Mouse (Mus musculus): ENCODE measurements at regions not wholly inside any gene's neighbourhood (a gene's known extent, or its start where the extent isn't known, plus 50 kb on each side); places are given as distances from the start of the nearest gene placed in this dataset.
A peak's percentile ranks its signal among the peaks of the same experiment; 100 is the strongest.
"Not testable (repeated sequence)": the region's sequence is repeated elsewhere in the genome, so short reads cannot be mapped to it uniquely, and the experiment has no call there.

DNA sequence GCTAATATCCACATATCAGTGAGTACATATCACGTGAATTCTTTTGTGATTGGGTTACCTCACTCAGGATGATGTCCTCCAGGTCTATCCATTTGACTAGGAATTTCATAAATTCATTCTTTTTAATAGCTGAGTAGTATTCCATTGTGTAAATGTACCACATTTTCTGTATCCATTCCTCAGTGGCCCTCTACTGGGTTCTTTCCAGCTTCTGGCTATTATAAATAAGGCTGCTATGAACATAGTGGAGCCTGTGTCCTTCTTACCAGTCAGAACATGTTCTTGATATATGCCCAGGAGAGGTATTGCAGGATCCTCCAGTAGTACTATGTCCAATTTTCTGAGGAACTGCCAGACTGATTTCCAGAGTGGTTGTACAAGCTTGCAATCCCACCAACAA is 884.0 kb upstream of the Lrrc4c start:
- not testable (repeated sequence) for H3K4me3 ChIP-seq; H3K4me1 ChIP-seq; H3K27me3 ChIP-seq; H3K4me2 ChIP-seq (replicated peaks); H3K9me3 ChIP-seq; H3K36me3 ChIP-seq; H3K27ac ChIP-seq (replicated peaks); H3K9ac ChIP-seq (replicated peaks); ATAC-seq (ENCODE audit: low FRiP score, low read depth)
- WGBS: 77% methylated on average over 1 of the region's 1 CpGs

- Histone ChIP-seq H3K9ac (replicated peaks) (no peak overlapping the region), H3K4me1 (no peaks in the 10 kb centered on the region), H3K27ac (replicated peaks) (no peak overlapping the region), H3K9me3 (no peaks in the 10 kb centered on the region), H3K4me3 (no peak overlapping the region), H3K27me3 (no peaks in the 10 kb centered on the region), H3K36me3 (no peaks in the 10 kb centered on the region), H3K4me2 (replicated peaks) (no peak overlapping the region)
- no peak for ATAC-seq (ENCODE audit: low FRiP score, low read depth)
Measured at GRCm38 (mm10) chr2:95440957-95441356, 877.0 kb upstream of the Lrrc4c start.

DNA sequence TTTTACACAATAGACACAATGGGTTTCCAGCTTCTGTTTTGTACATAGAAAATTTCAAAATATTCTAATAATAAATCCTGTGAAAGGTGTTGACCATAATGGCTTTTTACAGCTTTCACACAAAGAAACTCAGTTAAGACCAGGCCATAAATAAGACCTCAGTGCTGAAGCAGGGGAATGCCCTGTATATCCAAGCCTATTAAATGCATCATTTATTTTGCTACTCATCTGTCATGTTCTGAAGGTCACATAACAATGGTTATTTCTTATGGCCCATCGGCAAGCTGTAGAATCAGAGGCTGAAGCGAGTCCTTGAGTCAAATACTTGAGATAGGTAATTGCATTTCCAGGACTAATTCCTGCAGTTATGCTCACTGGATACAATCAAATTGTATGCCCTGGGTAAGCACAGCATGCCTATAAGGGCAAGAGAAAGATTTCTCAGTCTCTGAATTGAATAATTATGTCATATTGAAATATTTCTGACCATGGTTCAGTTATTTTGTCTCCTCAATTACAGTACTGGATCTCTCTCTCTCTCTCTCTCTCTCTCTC is 874.6 kb upstream of the Lrrc4c start:
- Histone ChIP-seq H3K9ac (replicated peaks) (no peak overlapping the region), H3K27me3 (no peaks in the 10 kb centered on the region), H3K4me3 (no peak overlapping the region), H3K4me2 (replicated peaks) (no peak overlapping the region), H3K9me3 (no peaks in the 10 kb centered on the region), H3K36me3 (no peaks in the 10 kb centered on the region), H3K27ac (replicated peaks) (no peak overlapping the region), H3K4me1 (no peaks in the 10 kb centered on the region)
- 75% methylated on average over 2 of the region's 2 CpGs for WGBS
- ATAC-seq (ENCODE audit: low FRiP score, low read depth): no peak

DNA sequence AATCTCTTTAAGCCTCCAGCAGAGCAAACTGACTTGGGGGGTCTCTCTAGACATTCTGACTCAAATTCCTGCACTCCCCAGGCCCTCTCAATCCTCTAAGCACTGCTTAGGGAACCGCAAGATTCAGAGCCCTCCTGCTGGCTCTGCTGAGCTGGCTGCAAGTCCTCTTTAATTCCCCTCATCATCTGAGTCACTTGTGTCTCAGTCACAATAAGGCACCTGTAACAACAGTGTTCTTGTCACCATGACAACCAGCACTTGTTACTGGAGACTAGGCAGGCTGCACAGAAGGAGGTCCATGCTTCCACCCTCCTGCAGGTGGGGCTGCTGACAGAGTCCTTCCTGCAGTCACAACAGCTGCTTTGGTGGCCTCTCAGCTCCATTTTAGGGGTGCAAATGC is 869.1 kb upstream of the Lrrc4c start:
- no peak overlapping the region for H3K4me3 ChIP-seq
- H3K36me3 ChIP-seq: no peaks in the 10 kb centered on the region
- H3K9me3 ChIP-seq: no peaks in the 10 kb centered on the region
- peak; percentile 88 for ATAC-seq (ENCODE audit: low FRiP score, low read depth)
- H3K27me3 ChIP-seq: no peaks in the 10 kb centered on the region
- peaks cover 5% of the 10 kb centered on the region for H3K4me1 ChIP-seq
- H3K4me2 ChIP-seq (replicated peaks): no peak overlapping the region
- 0% methylated on average over 1 of the region's 1 CpGs for WGBS
- H3K9ac ChIP-seq (replicated peaks): no peak overlapping the region
- H3K27ac ChIP-seq (replicated peaks): no peak overlapping the region

GRCm38 (mm10) chr2:95479827-95480226 is 838.1 kb upstream of the Lrrc4c start:
- WGBS: 87% methylated on average over 5 of the region's 5 CpGs
- no peaks in the 10 kb centered on the region for H3K4me1 ChIP-seq
- H3K9me3 ChIP-seq: no peaks in the 10 kb centered on the region
- no peaks in the 10 kb centered on the region for H3K36me3 ChIP-seq
- H3K4me2 ChIP-seq (replicated peaks): no peak overlapping the region
- no peak overlapping the region for H3K9ac ChIP-seq (replicated peaks)
- H3K27me3 ChIP-seq: no peaks in the 10 kb centered on the region
- no peak for ATAC-seq (ENCODE audit: low FRiP score, low read depth)
- H3K4me3 ChIP-seq: no peak overlapping the region
- no peak overlapping the region for H3K27ac ChIP-seq (replicated peaks)

DNA sequence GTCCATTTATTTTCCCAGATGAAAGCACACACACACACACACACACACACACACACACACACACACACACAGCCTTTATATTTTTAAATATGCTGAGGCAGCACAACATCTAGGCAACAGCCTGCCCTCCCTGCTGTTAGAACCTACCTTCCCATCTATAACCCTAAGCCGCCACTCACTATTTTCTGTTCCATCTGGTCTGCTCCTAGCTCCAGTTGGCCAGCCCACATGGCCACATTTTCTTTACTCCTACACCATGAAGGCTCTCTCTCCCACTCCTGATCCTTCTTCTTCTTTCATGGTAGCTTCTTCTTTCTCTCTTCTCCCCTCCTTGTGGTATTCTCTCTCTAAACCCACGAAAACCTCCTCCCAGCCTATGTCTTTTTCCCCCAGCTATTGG is 834.6 kb upstream of the Lrrc4c start:
- Histone ChIP-seq H3K4me2 (replicated peaks) (no peak overlapping the region), H3K9ac (replicated peaks) (no peak overlapping the region), H3K4me3 (no peak overlapping the region), H3K4me1 (no peaks in the 10 kb centered on the region), H3K27me3 (no peaks in the 10 kb centered on the region), H3K27ac (replicated peaks) (no peak overlapping the region), H3K9me3 (no peaks in the 10 kb centered on the region), H3K36me3 (no peaks in the 10 kb centered on the region)
- WGBS: 92% methylated on average over 2 of the region's 2 CpGs
- ATAC-seq (ENCODE audit: low FRiP score, low read depth): no peak

GRCm38 (mm10) chr2:95487580-95488135 is 830.3 kb upstream of the Lrrc4c start:
- Histone ChIP-seq H3K36me3 (no peaks in the 10 kb centered on the region), H3K27me3 (no peaks in the 10 kb centered on the region), H3K9me3 (no peaks in the 10 kb centered on the region), H3K27ac (replicated peaks) (no peak overlapping the region), H3K4me3 (no peak overlapping the region), H3K4me1 (no peaks in the 10 kb centered on the region), H3K4me2 (replicated peaks) (no peak overlapping the region), H3K9ac (replicated peaks) (no peak overlapping the region)
- 94% methylated on average over 3 of the region's 3 CpGs for WGBS
- no peak for ATAC-seq (ENCODE audit: low FRiP score, low read depth)

GRCm38 (mm10) chr2:95494026-95494697 is 823.8 kb upstream of the Lrrc4c start:
- H3K9ac ChIP-seq (replicated peaks): no peak overlapping the region
- H3K36me3 ChIP-seq: no peaks in the 10 kb centered on the region
- H3K4me2 ChIP-seq (replicated peaks): no peak overlapping the region
- 74% methylated on average over 2 of the region's 2 CpGs for WGBS
- H3K27me3 ChIP-seq: no peaks in the 10 kb centered on the region
- no peaks in the 10 kb centered on the region for H3K9me3 ChIP-seq
- no peak overlapping the region for H3K4me3 ChIP-seq
- no peaks in the 10 kb centered on the region for H3K4me1 ChIP-seq
- no peak overlapping the region for H3K27ac ChIP-seq (replicated peaks)
- no peak for ATAC-seq (ENCODE audit: low FRiP score, low read depth)

DNA sequence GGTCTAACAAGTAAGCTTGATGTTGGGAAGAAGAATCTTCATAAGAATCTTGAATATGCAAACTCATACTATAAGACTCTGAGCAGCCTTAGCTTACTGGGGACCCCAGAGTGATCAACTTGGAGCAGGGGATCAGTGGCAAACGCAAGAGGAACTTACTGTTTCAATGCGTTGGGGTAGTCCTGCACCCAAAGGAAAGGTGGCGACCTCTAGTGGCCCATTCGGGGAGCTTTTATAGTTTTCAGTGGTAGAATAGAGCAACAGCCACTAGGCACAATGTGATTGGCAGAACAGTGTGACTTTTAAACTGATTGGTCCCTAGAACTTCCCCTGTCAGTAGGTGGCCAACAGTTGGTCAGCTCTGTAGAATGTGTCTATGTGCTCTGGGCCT is 823.3 kb upstream of the Lrrc4c start:
- no peak for ATAC-seq (ENCODE audit: low FRiP score, low read depth)
- WGBS: 51% methylated on average over 4 of the region's 4 CpGs
- H3K27me3 ChIP-seq: no peaks in the 10 kb centered on the region

GRCm38 (mm10) chr2:95511286-95511685 is 806.7 kb upstream of the Lrrc4c start:
- no peak overlapping the region for H3K27ac ChIP-seq (replicated peaks)
- no peak overlapping the region for H3K9ac ChIP-seq (replicated peaks)
- H3K9me3 ChIP-seq: no peaks in the 10 kb centered on the region
- no peaks in the 10 kb centered on the region for H3K36me3 ChIP-seq
- no peak for ATAC-seq (ENCODE audit: low FRiP score, low read depth)
- no peak overlapping the region for H3K4me2 ChIP-seq (replicated peaks)
- H3K4me1 ChIP-seq: no peaks in the 10 kb centered on the region
- H3K4me3 ChIP-seq: no peak overlapping the region
- H3K27me3 ChIP-seq: no peaks in the 10 kb centered on the region

More for the DNA sequence above, 823.3 kb upstream of the Lrrc4c start:
- Histone ChIP-seq H3K4me1 (no peaks in the 10 kb centered on the region), H3K9me3 (no peaks in the 10 kb centered on the region), H3K4me2 (replicated peaks) (no peak overlapping the region), H3K9ac (replicated peaks) (no peak overlapping the region), H3K36me3 (no peaks in the 10 kb centered on the region), H3K27ac (replicated peaks) (no peak overlapping the region), H3K4me3 (no peak overlapping the region)

GRCm38 (mm10) chr2:95521624-95522023 is 796.3 kb upstream of the Lrrc4c start:
- H3K4me3 ChIP-seq: no peak overlapping the region
- H3K27ac ChIP-seq (replicated peaks): no peak overlapping the region
- no peak overlapping the region for H3K9ac ChIP-seq (replicated peaks)
- no peak for ATAC-seq (ENCODE audit: low FRiP score, low read depth)
- H3K4me2 ChIP-seq (replicated peaks): no peak overlapping the region
- no peaks in the 10 kb centered on the region for H3K4me1 ChIP-seq
- no peaks in the 10 kb centered on the region for H3K9me3 ChIP-seq
- no peaks in the 10 kb centered on the region for H3K36me3 ChIP-seq
- H3K27me3 ChIP-seq: no peaks in the 10 kb centered on the region

GRCm38 (mm10) chr2:95524590-95525266 is 793.2 kb upstream of the Lrrc4c start:
- no peaks in the 10 kb centered on the region for H3K4me1 ChIP-seq
- no peak overlapping the region for H3K9ac ChIP-seq (replicated peaks)
- H3K4me2 ChIP-seq (replicated peaks): no peak overlapping the region
- peak; percentile 71; the same call in 1 of the 2 replicates for ATAC-seq (ENCODE audit: low FRiP score, low read depth)
- no peak overlapping the region for H3K27ac ChIP-seq (replicated peaks)
- H3K27me3 ChIP-seq: no peaks in the 10 kb centered on the region
- no peak overlapping the region for H3K4me3 ChIP-seq
- no peaks in the 10 kb centered on the region for H3K36me3 ChIP-seq
- H3K9me3 ChIP-seq: no peaks in the 10 kb centered on the region
- WGBS: 35% methylated on average over 4 of the region's 4 CpGs
